Mouse (Mus musculus): Measurements from ENCODE around the gene Cdk5. TPM values are rescaled to one million over a fixed set of nuclear protein-coding genes. Genes with fewer than 3 reads are reported as not detected.

The Cdk5 gene
- total and polyA plus RNA-seq, 2 experiments from 2014 or later, result 21.6 to 30.9 TPM

DNA sequence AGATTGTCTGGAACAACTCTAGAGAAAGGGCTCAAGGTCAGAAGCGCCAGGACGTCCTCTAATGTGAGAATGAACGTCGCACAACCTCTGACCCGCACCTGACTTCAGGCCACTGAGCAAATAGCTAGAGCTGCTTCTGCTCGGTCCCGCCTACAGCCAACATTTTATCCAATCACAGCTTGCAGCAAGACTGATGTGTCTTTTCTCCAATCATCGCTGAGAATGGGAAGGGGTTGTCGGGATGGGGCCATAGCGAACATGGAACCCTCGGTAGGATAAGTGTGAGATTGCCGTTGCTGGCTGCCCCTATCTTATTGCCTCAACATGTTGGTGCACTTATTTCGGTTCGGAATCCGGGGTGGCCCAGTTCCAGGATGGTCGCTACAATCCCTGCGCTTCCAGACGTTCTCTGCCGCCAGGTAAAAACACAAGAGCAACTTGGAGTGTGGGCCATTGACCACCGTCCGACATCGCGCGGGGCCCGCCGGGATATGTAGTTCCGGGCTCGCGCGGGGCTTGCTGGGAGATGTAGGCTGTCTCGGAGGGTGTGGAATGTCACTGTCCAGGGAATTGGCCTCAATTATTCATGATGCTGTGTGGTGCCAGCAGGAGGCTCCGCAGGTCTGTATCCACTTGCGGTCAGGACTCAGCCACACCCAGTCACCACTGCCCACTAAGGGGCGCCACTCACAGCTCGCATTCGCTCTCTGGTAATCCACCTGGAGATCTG is 29.0 kb downstream of the Cdk5 start:
- Histone ChIP-seq H3K27me3 (ENCODE audit: control insufficient read depth, insufficient read depth, low read length) (no peaks in the 10 kb centered on the region), H3K4me1 (ENCODE audit: control insufficient read depth, insufficient read depth) (peaks cover 8% of the 10 kb centered on the region), H3K4me2 (ENCODE audit: low read depth, low read length) (peak overlapping the region; percentile 62), H3K9ac (replicated peaks; ENCODE audit: low read depth, low read length) (peak overlapping the region; percentile 56; the same call in 1 of the 2 replicates), H3K36me3 (replicated peaks; ENCODE audit: control insufficient read depth, insufficient read depth, low read length) (peaks cover 4% of the 10 kb centered on the region), H3K4me3 (ENCODE audit: low read depth, low read length) (peak overlapping the region; percentile 71), H3K27ac (ENCODE audit: low read depth) (peak overlapping the region; percentile 92), H3K9me3 (replicated peaks; ENCODE audit: control insufficient read depth, low read length) (no peaks in the 10 kb centered on the region)
- peak; percentile 98 for DNase-seq (ENCODE audit: low spot score)
- under 1% methylated on average over 36 of the region's 36 CpGs for WGBS
- peak; percentile 94 for ATAC-seq (ENCODE audit: insufficient read depth, low read depth)
- TF ChIP-seq CTCF (IDR thresholded peaks at IDR 0.05; ENCODE audit: low read depth) (peak; percentile 81), EP300 (IDR thresholded peaks at IDR 0.05; ENCODE audit: low read depth) (peak; percentile 65; the same call in 1 of the 2 replicates)

DNA sequence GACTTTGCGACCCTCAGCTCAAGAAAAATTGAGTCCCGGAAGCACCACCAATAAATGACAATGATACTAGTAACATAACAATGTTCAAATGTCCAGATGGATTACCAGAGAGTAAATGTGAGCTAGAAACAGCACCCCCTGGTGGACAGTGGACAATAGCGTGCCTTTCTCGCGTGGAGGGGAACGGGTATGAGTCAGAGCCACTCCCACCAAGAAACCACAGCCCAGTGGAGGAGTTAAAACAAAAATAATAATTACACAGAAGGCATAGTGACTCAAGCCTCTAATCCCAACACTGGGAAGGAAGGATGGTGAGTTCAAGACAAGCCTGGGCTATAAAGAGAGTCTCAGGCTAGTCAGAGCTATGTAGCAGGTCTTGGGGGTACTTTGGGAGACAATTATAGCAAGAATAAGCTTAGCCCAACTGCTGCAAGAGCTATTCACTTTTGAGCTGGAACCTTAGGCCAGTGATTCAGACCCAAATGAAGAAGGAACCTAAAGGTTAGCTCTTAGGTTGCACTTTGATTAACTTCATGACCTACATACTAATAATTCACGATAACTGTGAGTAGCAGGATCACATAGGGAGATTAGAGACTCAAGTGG is 29.8 kb downstream of the Cdk5 start, which contains the start of gene Abcb8:
Abcb8 (plus strand) TSS at position 272 of the 606 bp plus-strand sequence.
- H3K27me3 ChIP-seq (ENCODE audit: control insufficient read depth, insufficient read depth, low read length), result no peaks in the 10 kb centered on the region
- peak; percentile 5; the same call in 1 of the 2 replicates for ATAC-seq (ENCODE audit: insufficient read depth, low read depth)
- WGBS, result 27% methylated on average over 7 of the region's 7 CpGs

GRCm38 (mm10) chr5:24392724-24393123 is 30.6 kb downstream of the Cdk5 start:
- no peak for TF ChIP-seq EP300 (IDR thresholded peaks at IDR 0.05; ENCODE audit: low read depth)
- TF ChIP-seq CTCF (IDR thresholded peaks at IDR 0.05; ENCODE audit: low read depth), result no peak
- H3K27ac ChIP-seq (ENCODE audit: low read depth), result peak overlapping the region; percentile 92; the same call in 1 of the 2 replicates
- H3K36me3 ChIP-seq (replicated peaks; ENCODE audit: control insufficient read depth, insufficient read depth, low read length), result peaks cover 4% of the 10 kb centered on the region; the same call in 1 of the 2 replicates
- no peaks in the 10 kb centered on the region for H3K9me3 ChIP-seq (replicated peaks; ENCODE audit: control insufficient read depth, low read length)
- no peak overlapping the region for H3K4me2 ChIP-seq (ENCODE audit: low read depth, low read length)
- ATAC-seq (ENCODE audit: insufficient read depth, low read depth), result no peak
- H3K27me3 ChIP-seq (ENCODE audit: control insufficient read depth, insufficient read depth, low read length), result no peaks in the 10 kb centered on the region
- DNase-seq (ENCODE audit: low spot score), result no peak
- WGBS, result 68% methylated on average over 7 of the region's 7 CpGs
- H3K4me3 ChIP-seq (ENCODE audit: low read depth, low read length), result no peak overlapping the region
- H3K9ac ChIP-seq (replicated peaks; ENCODE audit: low read depth, low read length), result no peak overlapping the region
- H3K4me1 ChIP-seq (ENCODE audit: control insufficient read depth, insufficient read depth), result peaks cover 19% of the 10 kb centered on the region

More for the DNA sequence above, 29.8 kb downstream of the Cdk5 start, which contains the start of gene Abcb8:
- Histone ChIP-seq H3K27ac (ENCODE audit: low read depth) (peak within 1 kb of the TSS; percentile 92), H3K4me3 (ENCODE audit: low read depth, low read length) (peak within 1 kb of the TSS; percentile 71), H3K9me3 (replicated peaks; ENCODE audit: control insufficient read depth, low read length) (no peaks in the 10 kb centered on the region), H3K4me1 (ENCODE audit: control insufficient read depth, insufficient read depth) (peaks cover 11% of the 10 kb centered on the region), H3K4me2 (ENCODE audit: low read depth, low read length) (peak within 1 kb of the TSS; percentile 62), H3K36me3 (replicated peaks; ENCODE audit: control insufficient read depth, insufficient read depth, low read length) (peaks cover 4% of the 10 kb centered on the region; the same call in 1 of the 2 replicates), H3K9ac (replicated peaks; ENCODE audit: low read depth, low read length) (peak within 1 kb of the TSS; percentile 56; the same call in 1 of the 2 replicates)
- peak; percentile 83 for DNase-seq (ENCODE audit: low spot score)
- TF ChIP-seq CTCF (IDR thresholded peaks at IDR 0.05; ENCODE audit: low read depth), result peak; percentile 85
- no peak for TF ChIP-seq EP300 (IDR thresholded peaks at IDR 0.05; ENCODE audit: low read depth)

GRCm38 (mm10) chr5:24391864-24392263 is 31.5 kb downstream of the Cdk5 start, which contains the start of gene Atg9b:
Atg9b (minus strand) TSS chr5:24392143.
- WGBS, result 91% methylated on average over 7 of the region's 7 CpGs
- H3K27me3 ChIP-seq (ENCODE audit: control insufficient read depth, insufficient read depth, low read length), result no peaks in the 10 kb centered on the region
- H3K27ac ChIP-seq (ENCODE audit: low read depth), result peak within 1 kb of the TSS; percentile 92; the same call in 1 of the 2 replicates
- DNase-seq (ENCODE audit: low spot score), result no peak
- H3K9me3 ChIP-seq (replicated peaks; ENCODE audit: control insufficient read depth, low read length), result no peaks in the 10 kb centered on the region
- peaks cover 26% of the 10 kb centered on the region for H3K4me1 ChIP-seq (ENCODE audit: control insufficient read depth, insufficient read depth)
- no peak within 1 kb of the TSS for H3K4me3 ChIP-seq (ENCODE audit: low read depth, low read length)
- H3K9ac ChIP-seq (replicated peaks; ENCODE audit: low read depth, low read length), result no peak within 1 kb of the TSS
- TF ChIP-seq CTCF (IDR thresholded peaks at IDR 0.05; ENCODE audit: low read depth), result no peak
- no peak for TF ChIP-seq EP300 (IDR thresholded peaks at IDR 0.05; ENCODE audit: low read depth)
- no peak for ATAC-seq (ENCODE audit: insufficient read depth, low read depth)
- no peak within 1 kb of the TSS for H3K4me2 ChIP-seq (ENCODE audit: low read depth, low read length)
- H3K36me3 ChIP-seq (replicated peaks; ENCODE audit: control insufficient read depth, insufficient read depth, low read length), result peaks cover 4% of the 10 kb centered on the region; the same call in 1 of the 2 replicates

- H3K27me3 ChIP-seq (ENCODE audit: control insufficient read depth, insufficient read depth, low read length), result 0 out of 2 replicates have a peak, but pooled peaks cover 6% of the 10 kb centered on the region
- no peaks in the 10 kb centered on the region for H3K9me3 ChIP-seq (replicated peaks; ENCODE audit: control insufficient read depth, low read length)
- 91% methylated on average over 4 of the region's 4 CpGs for WGBS
- H3K4me1 ChIP-seq (ENCODE audit: control insufficient read depth, insufficient read depth), result peaks cover 34% of the 10 kb centered on the region
- H3K4me2 ChIP-seq (ENCODE audit: low read depth, low read length), result no peak overlapping the region
- H3K9ac ChIP-seq (replicated peaks; ENCODE audit: low read depth, low read length), result no peak overlapping the region
- H3K4me3 ChIP-seq (ENCODE audit: low read depth, low read length), result no peak overlapping the region
- H3K27ac ChIP-seq (ENCODE audit: low read depth), result no peak overlapping the region
- ATAC-seq (ENCODE audit: insufficient read depth, low read depth) (no peak), DNase-seq (ENCODE audit: low spot score) (no peak)
- no peaks in the 10 kb centered on the region for H3K36me3 ChIP-seq (replicated peaks; ENCODE audit: control insufficient read depth, insufficient read depth, low read length)
- no peak for TF ChIP-seq CTCF (IDR thresholded peaks at IDR 0.05; ENCODE audit: low read depth)
- TF ChIP-seq EP300 (IDR thresholded peaks at IDR 0.05; ENCODE audit: low read depth), result no peak
These were observed 33.7 kb downstream of the Cdk5 start for GRCm38 (mm10) chr5:24389658-24390020.

All from heart, postnatal 0 days (tissue).